Mouse (Mus musculus): Measurements from ENCODE around the gene Wdr86. TPM values are rescaled to one million over a fixed set of nuclear protein-coding genes. Genes with fewer than 3 reads are reported as not detected.
A peak's percentile ranks its signal among the peaks of the same experiment; 100 is the strongest.
"Not testable (repeated sequence)": the region's sequence is repeated elsewhere in the genome, so short reads cannot be mapped to it uniquely, and the experiment has no call there.

Wdr86 gene
- polyA plus RNA-seq, 2 experiments, result 25.4 to 37.5 TPM

DNA sequence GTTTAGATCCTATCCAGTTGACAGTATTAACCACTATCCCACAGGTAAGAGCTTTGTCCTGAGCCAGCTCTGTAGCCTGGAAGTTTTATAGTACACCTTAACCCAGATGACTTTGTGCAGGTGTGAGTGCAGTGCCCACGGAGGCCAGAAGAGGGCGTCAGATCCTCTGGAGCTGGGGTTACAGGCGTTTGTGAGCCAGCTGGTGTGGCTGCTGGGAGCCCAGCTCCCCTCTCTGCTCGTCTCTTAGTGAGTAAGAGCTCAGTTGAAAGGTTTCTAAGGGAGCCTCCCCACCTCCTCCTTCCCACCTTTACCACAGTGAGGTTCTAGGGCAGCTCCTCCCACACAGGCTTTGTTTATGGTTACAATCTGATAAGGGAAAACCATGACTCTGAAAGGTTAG is 46.2 kb upstream of the Wdr86 start:
- 61% methylated on average over 4 of the region's 4 CpGs for WGBS
- no peak overlapping the region; the same call in 1 of the 2 replicates for H3K27ac ChIP-seq (replicated peaks; ENCODE audit: low read depth, low read length)

DNA sequence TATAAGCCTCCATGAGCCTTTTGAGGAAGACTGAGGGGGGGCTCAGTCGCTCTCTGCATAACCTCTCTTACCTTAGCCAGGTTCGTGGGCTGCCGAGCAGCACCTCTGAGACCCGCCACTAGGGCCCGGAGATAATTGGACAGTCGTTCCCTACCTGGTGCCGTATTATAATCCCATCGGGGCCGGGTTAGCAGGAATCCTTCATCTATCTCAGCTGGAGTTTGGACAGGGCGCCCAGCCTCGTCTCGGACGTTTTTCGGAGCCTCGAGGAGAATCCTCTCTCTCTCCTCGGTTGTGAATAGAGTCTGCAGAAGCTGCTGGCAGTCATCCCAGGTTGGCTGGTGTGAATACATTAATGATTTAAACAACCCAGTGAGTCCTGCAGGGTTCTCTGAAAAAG is 44.0 kb upstream of the Wdr86 start:
- not testable (repeated sequence) for H3K36me3 ChIP-seq (ENCODE audit: control insufficient read depth, insufficient read depth, low read length); H3K9me3 ChIP-seq (ENCODE audit: control insufficient read depth, low read length); DNase-seq (ENCODE audit: low spot score); H3K27me3 ChIP-seq (ENCODE audit: control insufficient read depth, insufficient read depth, low read length); H3K27ac ChIP-seq (replicated peaks; ENCODE audit: low read depth, low read length); H3K9ac ChIP-seq (ENCODE audit: low read depth, low read length, severe bottlenecking); ATAC-seq (ENCODE audit: low FRiP score, low read depth); H3K4me2 ChIP-seq (replicated peaks; ENCODE audit: low read depth, low read length, severe bottlenecking); H3K4me3 ChIP-seq (replicated peaks; ENCODE audit: low read length); H3K4me1 ChIP-seq (ENCODE audit: control insufficient read depth, insufficient read depth, low read length)
- WGBS, result 92% methylated on average over 16 of the region's 16 CpGs

More for the DNA sequence above, 46.2 kb upstream of the Wdr86 start:
- DNase-seq (ENCODE audit: low spot score) (no peak), ATAC-seq (ENCODE audit: low FRiP score, low read depth) (no peak)
- H3K36me3 ChIP-seq (ENCODE audit: control insufficient read depth, insufficient read depth, low read length), result no peaks in the 10 kb centered on the region
- H3K4me1 ChIP-seq (ENCODE audit: control insufficient read depth, insufficient read depth, low read length), result peaks cover 3% of the 10 kb centered on the region; the same call in 1 of the 2 replicates
- no peaks in the 10 kb centered on the region for H3K9me3 ChIP-seq (ENCODE audit: control insufficient read depth, low read length)
- no peaks in the 10 kb centered on the region for H3K27me3 ChIP-seq (ENCODE audit: control insufficient read depth, insufficient read depth, low read length)
- TF ChIP-seq POLR2A (IDR thresholded peaks at IDR 0.05; ENCODE audit: borderline replicate concordance, extremely low read depth, insufficient read depth, insufficient read length), result no peak
- no peak overlapping the region for H3K4me3 ChIP-seq (replicated peaks; ENCODE audit: low read length)
- no peak overlapping the region for H3K9ac ChIP-seq (ENCODE audit: low read depth, low read length, severe bottlenecking)
- H3K4me2 ChIP-seq (replicated peaks; ENCODE audit: low read depth, low read length, severe bottlenecking), result no peak overlapping the region

DNA sequence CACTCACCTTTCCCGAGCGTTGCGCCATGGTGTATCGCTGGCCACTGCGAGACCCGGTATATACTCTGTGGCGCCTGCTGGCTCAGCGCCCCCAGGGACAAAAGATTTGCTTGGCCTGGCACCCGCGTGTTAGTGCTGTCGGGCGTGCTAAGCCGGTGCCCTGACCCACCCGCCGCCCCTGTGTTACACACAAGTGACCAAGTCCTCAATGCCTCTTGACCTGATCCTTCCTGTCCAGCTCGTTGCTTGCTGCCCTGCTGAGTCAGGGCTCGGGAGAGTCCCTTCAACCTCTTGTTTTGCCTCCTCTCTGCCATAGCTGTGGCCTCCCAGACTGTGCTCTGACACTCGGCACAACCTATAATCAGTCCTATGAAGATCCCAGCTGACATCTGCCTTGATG is 27.3 kb upstream of the Wdr86 start, which contains the start of gene Crygn:
Crygn (minus strand) TSS at position 193 of the 400 bp plus-strand sequence.
- Histone ChIP-seq H3K9ac (ENCODE audit: low read depth, low read length, severe bottlenecking) (no peak within 1 kb of the TSS), H3K27ac (replicated peaks; ENCODE audit: low read depth, low read length) (no peak within 1 kb of the TSS), H3K4me3 (replicated peaks; ENCODE audit: low read length) (no peak within 1 kb of the TSS), H3K36me3 (ENCODE audit: control insufficient read depth, insufficient read depth, low read length) (no peaks in the 10 kb centered on the region), H3K27me3 (ENCODE audit: control insufficient read depth, insufficient read depth, low read length) (no peaks in the 10 kb centered on the region), H3K4me2 (replicated peaks; ENCODE audit: low read depth, low read length, severe bottlenecking) (no peak within 1 kb of the TSS), H3K4me1 (ENCODE audit: control insufficient read depth, insufficient read depth, low read length) (no peaks in the 10 kb centered on the region; the same call in 1 of the 2 replicates), H3K9me3 (ENCODE audit: control insufficient read depth, low read length) (no peaks in the 10 kb centered on the region)
- ATAC-seq (ENCODE audit: low FRiP score, low read depth) (no peak), DNase-seq (ENCODE audit: low spot score) (peak; percentile 1)
- 39% methylated on average over 18 of the region's 18 CpGs for WGBS
- no peak for TF ChIP-seq POLR2A (IDR thresholded peaks at IDR 0.05; ENCODE audit: borderline replicate concordance, extremely low read depth, insufficient read depth, insufficient read length)

DNA sequence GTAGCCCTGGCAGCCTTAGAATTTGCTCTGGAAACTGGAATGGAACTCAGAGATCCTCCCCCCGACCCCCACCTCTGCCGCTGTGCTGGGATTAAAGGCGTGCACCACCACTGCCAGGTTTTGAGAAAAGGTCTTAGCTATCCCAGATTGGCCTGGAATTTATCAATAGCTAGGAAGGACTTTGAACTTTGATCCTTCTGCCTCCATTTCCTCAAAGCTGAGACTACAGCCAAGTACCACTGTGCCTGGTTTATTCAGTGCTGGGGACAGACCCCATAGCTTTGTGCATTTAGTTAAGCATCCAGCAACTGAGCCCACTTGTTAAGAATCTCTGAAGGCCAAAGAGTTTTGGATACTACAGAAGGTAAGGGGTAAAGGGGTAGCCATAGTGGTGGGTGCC is 26.4 kb upstream of the Wdr86 start:
- 63% methylated on average over 3 of the region's 3 CpGs for WGBS
- DNase-seq (ENCODE audit: low spot score) (no peak), ATAC-seq (ENCODE audit: low FRiP score, low read depth) (no peak)
- Histone ChIP-seq H3K4me1 (ENCODE audit: control insufficient read depth, insufficient read depth, low read length) (peaks cover 6% of the 10 kb centered on the region), H3K9me3 (ENCODE audit: control insufficient read depth, low read length) (no peaks in the 10 kb centered on the region), H3K27me3 (ENCODE audit: control insufficient read depth, insufficient read depth, low read length) (no peaks in the 10 kb centered on the region), H3K36me3 (ENCODE audit: control insufficient read depth, insufficient read depth, low read length) (no peaks in the 10 kb centered on the region), H3K9ac (ENCODE audit: low read depth, low read length, severe bottlenecking) (no peak overlapping the region), H3K27ac (replicated peaks; ENCODE audit: low read depth, low read length) (no peak overlapping the region), H3K4me2 (replicated peaks; ENCODE audit: low read depth, low read length, severe bottlenecking) (no peak overlapping the region), H3K4me3 (replicated peaks; ENCODE audit: low read length) (no peak overlapping the region)
- no peak for TF ChIP-seq POLR2A (IDR thresholded peaks at IDR 0.05; ENCODE audit: borderline replicate concordance, extremely low read depth, insufficient read depth, insufficient read length)

DNA sequence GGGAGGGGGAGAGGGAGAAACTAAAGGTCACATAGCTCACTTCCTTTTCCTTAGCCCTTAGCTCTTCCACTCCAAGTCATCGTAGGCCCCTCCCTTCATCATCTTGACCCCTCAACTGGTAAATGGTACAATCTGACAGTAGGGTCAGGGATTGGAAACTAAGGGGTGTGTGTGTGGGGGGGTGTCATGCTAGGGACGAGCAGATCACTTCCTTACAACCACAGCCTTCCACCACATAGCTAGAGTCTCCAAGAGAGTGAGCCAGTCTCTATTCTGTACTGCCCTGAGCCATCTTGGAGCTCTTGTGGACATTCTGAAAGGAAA is 21.6 kb upstream of the Wdr86 start:
- Histone ChIP-seq H3K4me1 (ENCODE audit: control insufficient read depth, insufficient read depth, low read length) (peaks cover 18% of the 10 kb centered on the region), H3K27me3 (ENCODE audit: control insufficient read depth, insufficient read depth, low read length) (no peaks in the 10 kb centered on the region), H3K27ac (replicated peaks; ENCODE audit: low read depth, low read length) (peak overlapping the region; percentile 88), H3K4me2 (replicated peaks; ENCODE audit: low read depth, low read length, severe bottlenecking) (peak overlapping the region; percentile 95), H3K4me3 (replicated peaks; ENCODE audit: low read length) (peak overlapping the region; percentile 46), H3K36me3 (ENCODE audit: control insufficient read depth, insufficient read depth, low read length) (no peaks in the 10 kb centered on the region), H3K9ac (ENCODE audit: low read depth, low read length, severe bottlenecking) (peak overlapping the region; percentile 81), H3K9me3 (ENCODE audit: control insufficient read depth, low read length) (no peaks in the 10 kb centered on the region)
- no peak for TF ChIP-seq POLR2A (IDR thresholded peaks at IDR 0.05; ENCODE audit: borderline replicate concordance, extremely low read depth, insufficient read depth, insufficient read length)
- DNase-seq (ENCODE audit: low spot score) (no peak), ATAC-seq (ENCODE audit: low FRiP score, low read depth) (no peak)
- WGBS, result 4% methylated on average over 2 of the region's 2 CpGs
